In genomic region chr7:28867508-28868340, GRCm38 (mm10) we compare ENCODE assay signal across 8 mouse cellular contexts. TPM values are rescaled to one million over a fixed set of nuclear protein-coding genes. Genes with fewer than 3 reads are reported as not detected.
DNase-seq lines count a peak whose midpoint lies in the region; ATAC-seq and TF ChIP-seq lines count a peak whose summit lies in the region.
"Not testable (repeated sequence)": the region's sequence is repeated elsewhere in the genome, so short reads cannot be mapped to it uniquely, and the experiment has no call there.

No protein-coding gene starts in this region.

- not testable (repeated sequence) for ATAC-seq in embryonic facial prominence, embryonic 13.5 days (ENCODE audit: insufficient number of reproducible peaks, insufficient read depth, low FRiP score, low TSS enrichment, low read depth)

- H3K9ac ChIP-seq in embryonic facial prominence, embryonic 13.5 days: not testable (repeated sequence)

- H3K27ac ChIP-seq in bone marrow, adult 2 months (ENCODE audit: control insufficient read depth, insufficient read depth, low read depth, low read length, poor library complexity): peak overlapping the region; percentile 4; the same call in 1 of the 2 replicates
- not testable (repeated sequence) for H3K27ac ChIP-seq in embryonic facial prominence, embryonic 13.5 days
- peak overlapping the region; percentile 72 for H3K27ac ChIP-seq in heart, embryonic 10.5 days

- not testable (repeated sequence) for H3K79me2 ChIP-seq in C2C12 (ENCODE audit: control insufficient read depth, insufficient read depth)

- not testable (repeated sequence) for DNase-seq in heart, embryonic 10.5 days (ENCODE audit: low spot score)
- DNase-seq in kidney, adult 8-10 months: peak; percentile 65 to 77
- peak; percentile 80 for DNase-seq in liver
- DNase-seq in monocyte, adult 2 months (ENCODE audit: low read depth in 1 of 2, low spot score in 2 of 2): peak; percentile 17 to 59
- DNase-seq in spleen, postnatal 36 days (ENCODE audit: low spot score in 2 of 2): peak; percentile 61 to 75

- H3K4me2 ChIP-seq in embryonic facial prominence, embryonic 13.5 days: peak overlapping the region; percentile 28; the same call in 1 of the 2 replicates

- H3K4me3 ChIP-seq in C2C12 (ENCODE audit: insufficient read depth, poor library complexity, severe bottlenecking); embryonic facial prominence, embryonic 13.5 days: not testable (repeated sequence)
- H3K4me3 ChIP-seq in bone marrow, adult 2 months (replicated peaks; ENCODE audit: control insufficient read depth, low read depth, low read length): peak overlapping the region; percentile 38
- H3K4me3 ChIP-seq in heart, embryonic 10.5 days: peak overlapping the region; percentile 42; the same call in 1 of the 2 replicates

- not testable (repeated sequence) for H3ac ChIP-seq in C2C12 (ENCODE audit: control insufficient read depth, insufficient read length, low read depth)

- not testable (repeated sequence) for H3K79me3 ChIP-seq in C2C12 (ENCODE audit: low read depth)

- H3K27me3 ChIP-seq in C2C12 (ENCODE audit: control insufficient read depth, insufficient read depth, insufficient read length); embryonic facial prominence, embryonic 13.5 days; heart, embryonic 10.5 days (ENCODE audit: insufficient read depth, poor library complexity, severe bottlenecking): not testable (repeated sequence)

- not testable (repeated sequence) for H3K4me1 ChIP-seq in bone marrow, adult 2 months (ENCODE audit: control insufficient read depth, insufficient read depth, low read length)
- peaks cover 39% of the 10 kb centered on the region for H3K4me1 ChIP-seq in embryonic facial prominence, embryonic 13.5 days
- peaks cover 31% of the 10 kb centered on the region for H3K4me1 ChIP-seq in heart, embryonic 10.5 days

- peak; percentile 66 for TF ChIP-seq CTCF in C2C12 (IDR thresholded peaks at IDR 0.05; ENCODE audit: control insufficient read depth, insufficient read depth, insufficient read length)
- peak; percentile 78 for TF ChIP-seq CTCF in bone marrow, adult 2 months (IDR thresholded peaks at IDR 0.05; ENCODE audit: control insufficient read depth, insufficient read depth, low read length)

- WGBS in bone marrow, adult 2 months: 16% methylated on average over 23 of the region's 23 CpGs
- 30% methylated on average over 23 of the region's 23 CpGs for whole genome bisulfite sequencing in embryonic facial prominence, embryonic 13.5 days
- 24% methylated on average over 23 of the region's 23 CpGs for WGBS in heart, embryonic 10.5 days

- not testable (repeated sequence) for H3K36me3 ChIP-seq in C2C12 (ENCODE audit: control insufficient read depth, insufficient read depth); embryonic facial prominence, embryonic 13.5 days; heart, embryonic 10.5 days

- H3K9me3 ChIP-seq in embryonic facial prominence, embryonic 13.5 days; heart, embryonic 10.5 days: not testable (repeated sequence)

- TF ChIP-seq POLR2A in bone marrow, adult 2 months (IDR thresholded peaks at IDR 0.05; ENCODE audit: borderline replicate concordance, control insufficient read depth, low read depth, low read length): not testable (repeated sequence)

RNA-seq across cellular contexts. Expression of gene Lgals7, which starts 4.1 kb away (rescaled TPM):
- 0.12 TPM for polyA plus RNA-seq in C2C12 (2012; fragmentation: generic; extraction: Trizol)
- polyA plus RNA-seq in bone marrow, adult 2 months (2011; ENCODE audit: insufficient read depth, insufficient read length, low replicate concordance, missing spikeins): not detected in 2 replicates
- 25.5 and 29.4 TPM in 2 replicates for polyA plus RNA-seq in embryonic facial prominence, embryonic 13.5 days (2015; fragmentation: Nextera tagmentation; extraction: Ambion mirVana)
- 0.24 and 0.81 TPM in 2 replicates for polyA plus RNA-seq in heart, embryonic 10.5 days (2016; fragmentation: Nextera tagmentation; extraction: Ambion mirVana)

RNA-seq across cellular contexts. Expression of gene Capn12, which starts 13.5 kb away (rescaled TPM):
- polyA plus RNA-seq in C2C12 (2012; fragmentation: generic; extraction: Trizol): 0.39 TPM
- polyA plus RNA-seq in bone marrow, adult 2 months (2011; ENCODE audit: insufficient read depth, insufficient read length, low replicate concordance, missing spikeins): not detected in 2 replicates
- polyA plus RNA-seq in embryonic facial prominence, embryonic 13.5 days (2015; fragmentation: Nextera tagmentation; extraction: Ambion mirVana): 0.69 and 1.2 TPM in 2 replicates
- 0.20 and 0.34 TPM in 2 replicates for polyA plus RNA-seq in heart, embryonic 10.5 days (2016; fragmentation: Nextera tagmentation; extraction: Ambion mirVana)

RNA-seq across cellular contexts. Expression of gene Lgals4, which starts 34.1 kb away (rescaled TPM):
- 0.25 TPM for polyA plus RNA-seq in C2C12 (2012; fragmentation: generic; extraction: Trizol)
- polyA plus RNA-seq in bone marrow, adult 2 months (2011; ENCODE audit: insufficient read depth, insufficient read length, low replicate concordance, missing spikeins): 31.4 and 67.1 TPM in 2 replicates
- polyA plus RNA-seq in embryonic facial prominence, embryonic 13.5 days (2015; fragmentation: Nextera tagmentation; extraction: Ambion mirVana): 8.7 and 15.3 TPM in 2 replicates
- 2.8 and 3.6 TPM in 2 replicates for polyA plus RNA-seq in heart, embryonic 10.5 days (2016; fragmentation: Nextera tagmentation; extraction: Ambion mirVana)

RNA-seq across cellular contexts. Expression of gene Ech1, which starts 42.7 kb away (rescaled TPM):
- 106 TPM for polyA plus RNA-seq in C2C12 (2012; fragmentation: generic; extraction: Trizol)
- 64.4 and 98.5 TPM in 2 replicates for polyA plus RNA-seq in bone marrow, adult 2 months (2011; ENCODE audit: insufficient read depth, insufficient read length, low replicate concordance, missing spikeins)
- 153 TPM in 2 replicates for polyA plus RNA-seq in embryonic facial prominence, embryonic 13.5 days (2015; fragmentation: Nextera tagmentation; extraction: Ambion mirVana)
- polyA plus RNA-seq in heart, embryonic 10.5 days (2016; fragmentation: Nextera tagmentation; extraction: Ambion mirVana): 118 and 136 TPM in 2 replicates

RNA-seq across cellular contexts. Expression of gene Hnrnpl, which starts 59.4 kb away (rescaled TPM):
- 303 TPM for polyA plus RNA-seq in C2C12 (2012; fragmentation: generic; extraction: Trizol)
- polyA plus RNA-seq in bone marrow, adult 2 months (2011; ENCODE audit: insufficient read depth, insufficient read length, low replicate concordance, missing spikeins): 274 and 541 TPM in 2 replicates
- polyA plus RNA-seq in embryonic facial prominence, embryonic 13.5 days (2015; fragmentation: Nextera tagmentation; extraction: Ambion mirVana): 301 and 303 TPM in 2 replicates
- 213 and 221 TPM in 2 replicates for polyA plus RNA-seq in heart, embryonic 10.5 days (2016; fragmentation: Nextera tagmentation; extraction: Ambion mirVana)

Comparison
In these comparisons a context has a peak if more than half of its experiments do, and no peak if none do; other contexts are left out.
1. RNA of gene Lgals7, which starts 4.1 kb away (polyA plus RNA-seq): 25.5 to 29.4 TPM in embryonic facial prominence, embryonic 13.5 days; not detected in bone marrow, adult 2 months, 0.24 to 0.81 TPM in heart, embryonic 10.5 days and 0.12 TPM in C2C12 (single experiment); every median in the first group is over 10 times any median in the second.